Mouse (Mus musculus): ENCODE measurements around the gene Ppp1r12c. TPM values are rescaled to one million over a fixed set of nuclear protein-coding genes. Genes with fewer than 3 reads are reported as not detected.
"Not testable (repeated sequence)": the region's sequence is repeated elsewhere in the genome, so short reads cannot be mapped to it uniquely, and the experiment has no call there.

Ppp1r12c gene
- polyA plus RNA-seq, 1 experiment from 2014 or later = 43.8 TPM

DNA sequence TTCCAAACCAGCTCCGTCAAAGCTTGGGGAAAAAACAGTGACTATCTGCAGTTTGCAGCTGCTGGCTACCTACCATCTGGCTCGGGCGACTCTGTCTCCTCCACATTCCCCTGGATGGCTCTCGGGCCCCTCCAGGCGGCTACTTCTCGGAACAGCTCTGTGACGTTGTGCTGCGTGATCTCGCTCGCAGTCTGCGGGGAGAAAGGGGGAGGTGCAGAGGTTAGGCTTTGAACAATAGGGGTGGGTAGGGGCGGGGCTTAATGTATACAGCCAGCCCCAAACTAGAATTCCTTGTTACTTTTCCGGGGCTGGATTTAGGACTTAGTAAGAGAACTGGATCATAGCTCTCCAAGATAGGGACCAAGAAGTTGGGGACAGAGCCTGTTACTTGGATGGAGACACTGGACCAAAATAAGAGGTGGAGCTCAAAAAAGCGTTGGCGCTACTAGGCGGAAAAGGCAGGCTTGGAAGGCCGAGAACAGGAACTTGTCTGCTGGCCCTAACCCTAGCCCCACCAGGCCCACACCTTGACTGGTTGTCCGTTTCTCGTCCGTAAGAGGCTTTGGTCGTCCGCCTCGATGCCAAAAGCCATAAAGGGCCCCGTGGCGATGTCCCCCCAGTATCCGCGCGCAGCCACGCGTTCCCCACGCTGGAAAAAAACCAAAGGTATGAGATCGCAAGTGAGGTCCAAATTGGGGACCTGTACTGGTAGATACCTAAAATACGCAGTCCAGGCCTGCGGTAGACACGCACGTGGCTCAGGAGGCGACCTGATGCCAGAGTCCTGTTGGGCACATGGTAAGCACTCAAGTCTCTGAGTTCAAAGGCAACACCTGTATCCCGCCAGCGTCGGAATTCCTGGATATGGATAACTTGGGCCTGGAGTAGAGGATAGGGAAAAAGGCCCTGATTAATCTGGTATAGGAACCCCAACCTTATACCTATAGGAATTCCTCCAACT, 25.1 kb upstream of the Ppp1r12c start:
- H3K4me3 ChIP-seq = peak overlapping the region; percentile 38
- WGBS = 22% methylated on average over 40 of the region's 40 CpGs
- peak overlapping the region; percentile 63 for H3K4me2 ChIP-seq (replicated peaks)
- peak; percentile 94 for ATAC-seq (ENCODE audit: low FRiP score, low read depth)
- H3K9ac ChIP-seq = peak overlapping the region; percentile 60
- no peaks in the 10 kb centered on the region for H3K36me3 ChIP-seq
- H3K9me3 ChIP-seq = no peaks in the 10 kb centered on the region
- H3K4me1 ChIP-seq = peaks cover 20% of the 10 kb centered on the region
- peak overlapping the region; percentile 56; the same call in 1 of the 2 replicates for H3K27ac ChIP-seq
- peaks cover 7% of the 10 kb centered on the region; the same call in 1 of the 2 replicates for H3K27me3 ChIP-seq

DNA sequence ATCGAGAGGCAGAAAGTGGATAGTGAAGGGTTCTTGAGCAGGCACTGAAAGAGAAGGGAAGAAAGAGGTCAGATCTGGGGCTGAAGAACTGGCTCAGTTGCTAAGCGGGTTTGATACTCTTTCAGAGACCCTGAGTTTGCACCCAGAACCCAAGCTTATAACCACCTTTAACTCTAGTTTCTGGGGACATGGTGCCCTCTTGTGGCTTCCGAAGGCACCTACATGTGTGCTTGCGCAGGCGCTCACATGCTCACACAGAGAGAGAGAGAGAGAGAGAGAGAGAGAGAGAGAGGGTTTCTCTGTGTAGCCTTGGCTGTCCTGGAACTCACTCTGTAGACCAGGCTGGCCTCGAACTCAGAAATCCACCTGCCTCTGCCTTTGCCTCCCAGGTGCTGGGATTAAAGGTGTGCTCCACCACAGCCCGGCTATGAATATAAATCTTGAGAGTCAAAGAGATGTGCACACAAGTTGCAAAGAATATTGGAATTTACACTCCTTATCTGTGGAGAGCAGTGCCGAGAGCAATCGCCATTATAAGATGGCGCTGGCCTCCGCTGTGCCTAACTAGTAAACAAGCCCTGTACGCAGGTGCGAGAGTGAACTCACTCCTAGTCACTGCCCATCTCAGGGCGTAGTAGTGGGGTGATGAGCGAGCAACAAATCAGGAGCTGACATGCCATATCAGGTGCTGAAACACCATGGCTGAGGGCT, 22.9 kb upstream of the Ppp1r12c start, which contains the start of gene Tnni3:
Tnni3 (minus strand) TSS at position 18 of the 711 bp plus-strand sequence.
- peaks cover 13% of the 10 kb centered on the region; the same call in 1 of the 2 replicates for H3K27me3 ChIP-seq
- not testable (repeated sequence) for H3K27ac ChIP-seq; H3K9me3 ChIP-seq; H3K36me3 ChIP-seq; H3K4me2 ChIP-seq (replicated peaks); H3K4me3 ChIP-seq; ATAC-seq (ENCODE audit: low FRiP score, low read depth)
- WGBS = 72% methylated on average over 15 of the region's 15 CpGs
- 0 out of 2 replicates have a peak within 1 kb of the TSS, but pooled peaks have one; percentile 13 for H3K9ac ChIP-seq
- peaks cover 24% of the 10 kb centered on the region for H3K4me1 ChIP-seq

- Histone ChIP-seq H3K36me3 (no peaks in the 10 kb centered on the region), H3K27me3 (peaks cover 13% of the 10 kb centered on the region; the same call in 1 of the 2 replicates), H3K27ac (no peak overlapping the region), H3K4me3 (no peak overlapping the region), H3K4me1 (peaks cover 24% of the 10 kb centered on the region), H3K9ac (0 out of 2 replicates have a peak overlapping the region, but pooled peaks have one; percentile 13), H3K9me3 (no peaks in the 10 kb centered on the region; the same call in 1 of the 2 replicates), H3K4me2 (replicated peaks) (no peak overlapping the region)
- WGBS = 89% methylated on average over 33 of the region's 33 CpGs
- ATAC-seq (ENCODE audit: low FRiP score, low read depth) = no peak
Measured at GRCm38 (mm10) chr7:4523205-4524130, 22.0 kb upstream of the Ppp1r12c start.

DNA sequence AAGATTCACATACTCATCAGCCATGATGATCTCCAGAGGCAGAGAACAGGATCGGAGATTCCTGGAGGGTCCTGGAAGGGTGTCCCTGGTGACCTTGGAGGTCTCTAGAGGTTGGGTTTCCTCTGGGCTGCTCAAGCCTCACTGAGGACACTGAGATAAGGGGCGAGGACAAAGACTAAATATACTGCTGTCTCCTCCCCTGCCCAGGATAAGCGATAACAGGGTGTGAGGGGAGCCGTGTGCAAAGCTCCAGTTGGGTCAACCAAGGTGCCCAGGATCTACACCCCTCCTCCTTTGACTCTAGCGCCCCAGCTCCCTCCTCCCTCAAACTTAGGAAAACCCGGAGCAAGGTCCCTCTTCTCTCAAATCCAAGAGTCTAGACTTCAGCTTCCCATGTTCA, 20.8 kb upstream of the Ppp1r12c start:
- 86% methylated on average over 6 of the region's 6 CpGs for WGBS
- H3K9me3 ChIP-seq = no peaks in the 10 kb centered on the region; the same call in 1 of the 2 replicates
- H3K4me2 ChIP-seq (replicated peaks) = no peak overlapping the region
- no peak overlapping the region for H3K4me3 ChIP-seq
- ATAC-seq (ENCODE audit: low FRiP score, low read depth) = no peak
- peaks cover 18% of the 10 kb centered on the region for H3K4me1 ChIP-seq
- H3K9ac ChIP-seq = no peak overlapping the region
- H3K36me3 ChIP-seq = no peaks in the 10 kb centered on the region
- H3K27ac ChIP-seq = no peak overlapping the region
- peaks cover 13% of the 10 kb centered on the region; the same call in 1 of the 2 replicates for H3K27me3 ChIP-seq

- peak overlapping the region; percentile 60 for H3K4me2 ChIP-seq (replicated peaks)
- peaks cover 9% of the 10 kb centered on the region for H3K4me1 ChIP-seq
- ATAC-seq (ENCODE audit: low FRiP score, low read depth) = no peak
- 0 out of 2 replicates have a peak overlapping the region, but pooled peaks have one; percentile 59 for H3K9ac ChIP-seq
- H3K36me3 ChIP-seq = no peaks in the 10 kb centered on the region
- no peaks in the 10 kb centered on the region; the same call in 1 of the 2 replicates for H3K9me3 ChIP-seq
- H3K4me3 ChIP-seq = peak overlapping the region; percentile 28
- WGBS = 35% methylated on average over 31 of the region's 32 CpGs
- H3K27me3 ChIP-seq = peaks cover 13% of the 10 kb centered on the region; the same call in 1 of the 2 replicates
- H3K27ac ChIP-seq = no peak overlapping the region
Measured at GRCm38 (mm10) chr7:4521231-4522003, 19.9 kb upstream of the Ppp1r12c start.

DNA sequence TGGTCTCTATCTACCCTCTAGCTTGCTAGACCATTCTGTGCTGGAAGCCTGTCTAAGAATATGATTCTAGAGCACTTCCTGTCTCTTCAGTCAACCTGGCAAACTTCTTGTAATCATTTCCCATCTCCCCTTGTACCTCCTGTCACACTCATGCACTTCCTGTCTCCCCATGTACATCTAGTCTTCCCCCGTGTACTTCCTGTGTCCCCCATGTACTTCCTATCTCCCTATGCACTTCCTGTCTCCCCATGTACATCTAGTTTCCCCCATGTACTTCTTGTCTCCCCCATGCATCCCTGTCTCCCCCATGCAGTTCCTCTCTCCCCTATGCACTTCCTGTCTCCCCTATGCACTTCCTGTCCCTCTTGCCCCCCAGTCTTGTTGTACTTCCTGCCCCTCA, 17.0 kb upstream of the Ppp1r12c start:
- Histone ChIP-seq H3K4me1 (peaks cover 23% of the 10 kb centered on the region), H3K9ac (no peak overlapping the region), H3K27me3 (peaks cover 13% of the 10 kb centered on the region; the same call in 1 of the 2 replicates), H3K4me2 (replicated peaks) (no peak overlapping the region), H3K9me3 (no peaks in the 10 kb centered on the region; the same call in 1 of the 2 replicates), H3K27ac (no peak overlapping the region), H3K36me3 (no peaks in the 10 kb centered on the region), H3K4me3 (no peak overlapping the region)
- no peak for ATAC-seq (ENCODE audit: low FRiP score, low read depth)
- 87% methylated on average over 1 of the region's 1 CpGs for WGBS

GRCm38 (mm10) chr7:4516332-4517050, 15.0 kb upstream of the Ppp1r12c start, which contains the start of gene Tnnt1:
Gene Tnnt1 (minus strand): TSS chr7:4516382.
- peak within 1 kb of the TSS; percentile 61; the same call in 1 of the 2 replicates for H3K27ac ChIP-seq
- peaks cover 5% of the 10 kb centered on the region; the same call in 1 of the 2 replicates for H3K27me3 ChIP-seq
- ATAC-seq (ENCODE audit: low FRiP score, low read depth) = peak; percentile 45
- H3K4me1 ChIP-seq = peaks cover 23% of the 10 kb centered on the region
- peak within 1 kb of the TSS; percentile 25 for H3K4me3 ChIP-seq
- H3K9ac ChIP-seq = peak within 1 kb of the TSS; percentile 19; the same call in 1 of the 2 replicates
- H3K9me3 ChIP-seq = no peaks in the 10 kb centered on the region; the same call in 1 of the 2 replicates
- H3K36me3 ChIP-seq = no peaks in the 10 kb centered on the region
- 17% methylated on average over 4 of the region's 4 CpGs for WGBS
- 0 out of 2 replicates have a peak within 1 kb of the TSS, but pooled peaks have one; percentile 3 for H3K4me2 ChIP-seq (replicated peaks)

DNA sequence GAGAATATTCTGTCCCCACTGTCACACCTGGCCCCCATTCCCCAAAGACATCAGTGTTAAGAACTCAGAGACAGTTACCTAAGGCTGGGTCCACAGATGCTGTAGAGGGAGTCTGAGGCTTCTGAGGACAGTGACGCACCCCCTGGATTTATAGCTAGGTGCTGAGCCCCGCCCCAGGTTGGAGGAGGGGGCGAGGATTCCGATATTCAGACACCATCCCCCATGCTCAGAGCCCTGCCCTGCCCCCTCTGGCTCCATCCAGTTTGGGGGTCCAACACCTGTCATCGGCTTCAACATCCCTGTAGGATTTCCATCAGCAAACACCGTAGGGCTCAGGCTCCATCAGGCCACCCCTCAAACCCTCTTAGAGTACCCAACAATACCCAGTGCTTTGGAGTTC, 14.4 kb upstream of the Ppp1r12c start:
- peak; percentile 50 for ATAC-seq (ENCODE audit: low FRiP score, low read depth)
- Histone ChIP-seq H3K9ac (peak overlapping the region; percentile 19; the same call in 1 of the 2 replicates), H3K4me1 (peaks cover 23% of the 10 kb centered on the region), H3K27ac (no peak overlapping the region; the same call in 1 of the 2 replicates), H3K36me3 (no peaks in the 10 kb centered on the region), H3K27me3 (peaks cover 4% of the 10 kb centered on the region; the same call in 1 of the 2 replicates), H3K9me3 (no peaks in the 10 kb centered on the region), H3K4me3 (peak overlapping the region; percentile 25; the same call in 1 of the 2 replicates), H3K4me2 (replicated peaks) (no peak overlapping the region)
- 40% methylated on average over 6 of the region's 6 CpGs for WGBS

DNA sequence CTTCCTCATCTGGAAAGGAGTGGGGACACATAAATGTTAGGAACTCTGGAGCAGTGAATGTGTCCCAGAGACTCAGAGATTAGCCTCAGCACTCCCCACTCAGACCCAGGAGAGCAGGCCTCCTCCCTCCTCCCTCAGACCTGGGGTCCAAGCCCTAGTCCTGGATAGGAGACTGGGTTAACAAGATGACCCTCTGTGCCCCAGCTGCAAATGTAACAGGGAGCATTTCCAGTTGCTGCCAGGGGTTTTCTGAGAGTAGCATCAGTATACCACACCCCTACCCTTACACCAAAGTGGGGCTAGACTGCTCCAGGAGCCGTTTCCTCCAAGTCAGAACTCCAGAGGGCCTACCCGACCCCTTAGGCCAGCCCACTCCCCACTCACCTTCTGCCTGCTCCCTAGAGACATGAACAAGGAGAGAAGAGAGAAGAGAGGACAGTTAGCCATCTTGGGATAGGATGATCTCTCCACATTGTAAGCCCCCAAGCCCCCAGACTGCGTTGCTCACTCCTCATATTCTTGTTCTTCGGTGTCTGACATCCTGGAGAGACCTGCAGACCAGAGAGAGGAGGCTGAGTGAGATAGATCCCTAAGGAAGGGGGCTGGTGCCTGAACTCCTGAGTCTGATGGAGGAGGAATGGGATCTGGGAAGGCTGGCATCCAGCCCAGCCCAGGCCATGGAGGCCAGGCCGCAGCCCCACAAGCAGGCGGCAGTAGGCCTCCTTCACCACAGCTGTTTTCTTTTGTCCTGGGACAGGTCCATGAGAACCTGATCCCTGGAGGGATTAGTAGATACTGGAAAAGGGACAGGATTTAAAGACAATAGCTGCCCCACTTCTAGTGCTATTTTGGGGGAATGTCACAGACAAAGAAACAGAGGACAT, 12.6 kb upstream of the Ppp1r12c start:
- Histone ChIP-seq H3K9me3 (no peaks in the 10 kb centered on the region), H3K4me2 (replicated peaks) (peak overlapping the region; percentile 31; the same call in 1 of the 2 replicates), H3K27ac (peak overlapping the region; percentile 63; the same call in 1 of the 2 replicates), H3K9ac (peak overlapping the region; percentile 43; the same call in 1 of the 2 replicates), H3K27me3 (no peaks in the 10 kb centered on the region), H3K4me1 (peaks cover 24% of the 10 kb centered on the region), H3K4me3 (peak overlapping the region; percentile 25), H3K36me3 (no peaks in the 10 kb centered on the region)
- ATAC-seq (ENCODE audit: low FRiP score, low read depth) = peak; percentile 45; the same call in 1 of the 2 replicates
- WGBS = 51% methylated on average over 6 of the region's 6 CpGs
